Mouse (Mus musculus) CD4-positive, CD25-positive, alpha-beta regulatory T cell, adult 2 months (primary cell): ENCODE results near the gene Smyd3.
"Not testable (repeated sequence)": the region's sequence is repeated elsewhere in the genome, so short reads cannot be mapped to it uniquely, and the experiment has no call there.

Source experiments
- DNase-seq: peaks from one replicate; pipeline ENCODE4 v3.0.0-alpha.2; 2012; ENCODE audit warnings: low read depth, low spot score

Smyd3 gene

DNA sequence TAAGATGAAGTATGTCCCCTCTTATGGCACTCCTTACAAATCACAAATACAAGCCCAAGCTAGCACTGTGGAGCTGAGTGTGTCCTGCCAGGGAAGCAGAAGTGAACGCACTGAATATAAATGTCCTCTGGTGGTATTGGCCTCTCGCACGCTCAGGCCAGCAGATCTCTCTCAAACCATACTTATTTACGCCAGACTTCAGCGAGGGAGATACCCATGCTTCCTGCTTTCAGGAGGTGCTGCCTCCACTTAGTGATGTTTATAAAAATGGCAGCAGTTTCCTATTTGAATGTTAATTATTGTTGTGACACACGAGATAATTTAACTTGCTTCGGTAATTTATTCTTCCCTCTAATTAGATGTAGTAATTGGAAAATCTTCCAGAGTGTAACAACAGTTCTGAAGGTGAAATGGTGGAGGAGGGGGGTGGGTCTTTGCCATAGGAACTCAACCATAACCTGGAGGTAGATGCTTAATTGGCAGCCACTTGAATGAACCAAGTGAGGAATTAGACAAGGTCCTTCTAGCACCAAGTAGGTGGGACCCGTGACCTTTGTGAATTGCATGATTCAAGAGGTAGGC lies 224.0 kb downstream of the Smyd3 start:
- DNase-seq, result no peak

DNA sequence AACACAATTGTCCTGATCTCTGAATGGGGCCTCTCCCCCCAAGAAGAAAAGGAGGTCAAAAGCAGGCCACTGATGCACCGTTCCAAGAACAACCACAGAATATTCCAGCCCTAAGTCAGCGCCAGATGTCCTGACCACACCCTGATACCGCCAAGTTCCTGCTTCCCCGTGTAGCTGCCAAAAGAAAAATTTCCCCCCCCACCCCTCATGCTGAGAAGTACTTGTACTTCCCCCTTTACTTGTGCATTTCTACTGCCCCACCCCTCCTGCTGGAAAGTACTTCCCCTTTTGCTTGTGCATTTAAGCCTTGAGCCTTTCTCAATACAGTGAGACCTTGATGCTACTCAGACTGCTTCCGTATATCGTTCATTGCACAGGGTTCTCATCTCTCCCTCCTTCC lies 227.7 kb downstream of the Smyd3 start:
- DNase-seq, result not testable (repeated sequence)

DNA sequence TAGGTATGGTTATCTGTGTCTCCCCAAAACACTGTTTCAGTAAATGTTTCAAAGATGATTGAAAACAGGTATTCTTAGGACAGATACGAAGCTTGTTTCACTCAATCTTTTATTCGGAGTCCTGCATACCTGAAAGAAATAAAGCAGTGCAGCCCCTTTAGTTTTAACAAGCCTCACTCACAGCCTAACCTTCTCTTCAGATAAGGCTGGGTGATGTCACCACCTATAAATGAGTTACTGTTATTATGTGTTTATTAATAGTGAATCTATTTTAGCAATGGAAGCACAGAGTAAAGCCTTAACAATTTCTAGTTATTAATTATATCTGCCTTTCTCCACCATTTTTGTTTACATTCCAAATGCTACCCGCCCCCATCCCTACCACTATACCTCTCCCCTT lies 228.1 kb downstream of the Smyd3 start:
- no peak for DNase-seq

GRCm38 (mm10) chr1:179286748-179287147 lies 231.1 kb downstream of the Smyd3 start:
- no peak for DNase-seq

DNA sequence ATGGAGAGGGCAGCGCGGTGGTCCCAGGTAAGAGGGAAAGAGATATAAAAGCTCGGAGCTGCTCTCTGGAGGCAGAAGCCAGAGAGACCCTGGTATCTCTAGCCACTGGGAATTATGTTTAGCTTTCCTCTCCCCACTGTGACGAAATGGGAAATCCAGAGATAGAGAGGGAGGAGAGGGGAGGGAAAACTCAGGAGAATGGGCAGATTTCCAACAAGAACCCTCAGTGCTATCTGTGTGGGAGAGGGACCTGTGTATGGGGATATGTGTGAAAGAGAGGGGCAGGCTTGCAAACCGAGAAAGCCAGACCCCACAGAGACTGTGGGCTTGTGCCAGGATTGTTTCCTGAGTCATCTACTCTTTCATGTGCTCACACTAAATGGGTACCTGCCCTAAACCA lies 235.0 kb downstream of the Smyd3 start:
- DNase-seq, result no peak

GRCm38 (mm10) chr1:179281401-179282121 lies 236.3 kb downstream of the Smyd3 start:
- no peak for DNase-seq

DNA sequence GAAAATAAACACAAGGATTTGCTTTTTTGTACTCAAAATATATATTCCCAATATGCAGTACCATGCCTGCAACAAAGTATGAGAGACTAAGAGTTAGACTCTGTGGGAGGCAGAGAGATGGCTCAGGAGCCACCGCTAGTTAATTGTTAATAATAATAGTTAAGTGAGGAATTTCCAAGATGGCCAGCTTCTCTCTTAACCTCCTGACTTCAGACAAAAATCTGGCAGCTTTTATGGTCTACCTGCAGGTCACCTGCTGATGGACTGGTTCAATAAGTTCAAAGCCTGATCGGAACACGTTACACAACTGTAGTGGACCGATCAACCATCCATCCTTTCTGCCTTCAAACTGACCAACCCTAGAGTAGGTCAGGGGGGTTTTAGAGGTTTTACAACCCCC lies 238.7 kb downstream of the Smyd3 start:
- DNase-seq, result no peak

GRCm38 (mm10) chr1:179277346-179277745 lies 240.5 kb downstream of the Smyd3 start:
- no peak for DNase-seq

DNA sequence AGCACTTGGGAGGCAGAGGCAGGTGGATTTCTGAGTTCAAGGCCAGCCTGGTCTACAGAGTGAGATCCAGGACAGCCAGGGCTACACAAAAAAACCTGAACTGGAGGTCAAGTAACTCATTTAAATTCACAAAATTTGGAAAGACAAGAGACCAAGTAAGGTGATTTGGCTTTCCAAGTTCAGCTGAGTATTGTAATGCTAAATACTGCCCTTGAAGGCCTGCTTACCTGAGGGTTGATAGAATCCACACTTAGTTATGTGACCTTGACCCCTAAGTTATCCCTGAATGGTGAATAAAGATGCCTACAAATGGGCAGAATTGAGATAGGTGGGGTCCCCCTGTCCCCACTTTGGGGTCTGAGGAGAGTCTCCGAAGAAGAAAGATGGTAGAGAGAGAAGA lies 241.0 kb downstream of the Smyd3 start:
- no peak for DNase-seq

DNA sequence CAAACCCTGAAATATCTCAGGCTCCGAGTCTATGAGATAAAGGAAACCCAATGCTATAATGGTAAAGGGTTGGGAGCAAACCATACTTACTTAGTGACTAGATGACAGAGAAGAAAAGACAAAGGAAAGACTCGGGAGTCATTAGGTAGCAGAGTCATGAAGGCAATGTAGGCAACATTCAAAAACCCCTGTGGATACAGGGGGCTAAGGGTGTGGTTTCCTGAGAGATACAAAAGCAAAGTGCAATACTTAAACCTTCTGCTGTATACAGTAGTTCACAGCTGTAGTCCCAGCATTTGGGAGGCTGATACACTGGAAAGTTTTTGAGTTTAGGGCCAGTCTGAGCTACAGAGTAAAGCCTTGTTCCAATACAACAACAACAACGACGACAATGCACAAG lies 244.9 kb downstream of the Smyd3 start:
- DNase-seq, result no peak

- DNase-seq, result no peak
Observed at GRCm38 (mm10) chr1:179272351-179272750, 245.5 kb downstream of the Smyd3 start.

GRCm38 (mm10) chr1:179266936-179267335 lies 250.9 kb downstream of the Smyd3 start:
- DNase-seq, result no peak

DNA sequence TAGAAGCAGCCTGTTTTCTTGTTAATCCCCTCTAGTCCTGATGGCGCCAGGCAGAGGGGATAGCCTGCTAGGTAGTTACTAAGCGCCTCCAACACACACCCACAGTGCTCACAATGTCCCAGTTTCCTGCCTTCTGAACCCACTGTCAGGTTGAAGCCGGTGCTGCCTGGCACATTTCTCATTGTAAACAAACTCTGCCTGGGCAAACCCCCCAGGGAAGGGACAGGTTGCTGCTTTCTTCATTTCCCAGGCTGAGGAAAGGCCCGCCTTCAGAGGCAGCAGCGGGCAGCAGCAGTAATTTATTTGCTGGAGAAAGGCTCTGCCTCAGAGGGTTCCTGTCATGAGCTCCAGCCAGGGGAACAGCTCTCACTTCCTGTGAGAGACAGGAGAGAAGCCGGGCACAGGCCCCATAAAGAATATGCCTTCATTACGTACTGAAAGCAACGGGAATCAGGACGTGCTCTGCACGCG lies 256.3 kb downstream of the Smyd3 start:
- DNase-seq, result no peak

DNA sequence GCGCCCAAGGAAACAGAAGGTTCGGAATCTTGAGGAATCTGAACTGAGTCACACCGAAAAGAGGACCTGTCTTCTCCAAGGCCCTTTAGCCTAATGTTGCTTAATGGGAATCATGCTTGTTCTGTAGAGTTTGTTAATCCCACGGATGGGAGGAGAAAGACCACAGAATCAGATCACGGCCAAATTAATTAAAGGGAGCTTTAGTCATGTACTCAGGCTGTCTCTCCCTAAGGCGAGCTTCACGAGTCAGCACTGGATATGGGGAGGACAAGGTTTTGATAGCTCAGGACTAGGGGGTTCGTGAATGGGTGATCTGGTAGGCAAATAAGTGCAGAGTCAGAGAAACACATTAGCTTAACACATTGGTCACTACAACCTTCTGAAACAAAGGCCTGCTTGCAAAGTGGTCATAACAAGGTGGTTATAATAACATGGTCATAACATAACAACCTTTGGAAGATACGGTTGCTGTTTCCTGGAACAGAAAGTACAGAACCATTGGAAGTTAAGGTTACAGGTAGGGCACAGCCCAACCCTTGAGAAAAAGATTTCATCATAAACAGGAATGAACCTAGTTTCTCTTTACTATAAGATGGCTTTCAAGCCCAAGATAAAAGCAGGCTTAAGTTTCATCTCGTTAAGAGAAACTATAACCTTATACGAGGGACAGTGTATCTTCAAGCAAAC lies 261.9 kb downstream of the Smyd3 start:
- DNase-seq, result no peak

DNA sequence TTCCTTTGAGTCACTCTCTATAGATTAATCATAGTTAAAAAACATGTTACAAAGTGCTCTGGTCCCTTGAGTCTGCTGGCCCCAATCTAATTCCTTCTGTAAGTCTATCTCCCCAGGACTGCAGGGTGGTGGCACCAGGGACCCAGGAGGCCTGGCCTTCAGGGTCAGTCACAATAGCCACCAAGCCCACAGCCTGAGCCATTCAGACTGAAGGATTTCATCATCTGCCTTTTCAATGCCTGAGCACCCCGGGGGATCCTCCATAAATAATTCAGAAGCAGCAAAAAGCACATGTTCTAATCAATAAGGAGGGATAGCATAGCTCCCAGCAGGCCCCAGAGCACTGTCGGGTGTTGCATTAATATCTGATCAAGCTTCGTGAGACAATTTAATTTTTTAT lies 263.3 kb downstream of the Smyd3 start:
- no peak for DNase-seq

DNA sequence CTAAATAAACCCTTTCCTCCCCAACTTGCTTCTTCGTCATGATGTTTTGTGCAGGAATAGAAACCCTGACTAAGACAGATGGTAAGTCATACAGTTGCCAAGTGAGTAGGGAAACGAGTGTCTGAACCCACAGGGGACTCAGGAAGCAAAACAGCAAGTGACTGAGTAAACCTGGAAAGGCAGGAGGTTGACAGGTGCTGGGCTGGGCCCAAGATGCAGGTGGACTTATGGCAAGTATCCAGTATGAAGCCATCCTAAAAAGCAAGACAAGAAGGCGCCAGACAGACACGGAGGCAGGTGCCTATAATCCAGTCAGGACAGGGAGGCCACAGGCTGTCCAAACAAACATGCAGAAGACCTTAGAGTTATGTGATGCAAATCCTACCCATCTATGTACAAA lies 265.2 kb downstream of the Smyd3 start:
- no peak for DNase-seq

GRCm38 (mm10) chr1:179250388-179250787 lies 267.5 kb downstream of the Smyd3 start:
- DNase-seq, result no peak

DNA sequence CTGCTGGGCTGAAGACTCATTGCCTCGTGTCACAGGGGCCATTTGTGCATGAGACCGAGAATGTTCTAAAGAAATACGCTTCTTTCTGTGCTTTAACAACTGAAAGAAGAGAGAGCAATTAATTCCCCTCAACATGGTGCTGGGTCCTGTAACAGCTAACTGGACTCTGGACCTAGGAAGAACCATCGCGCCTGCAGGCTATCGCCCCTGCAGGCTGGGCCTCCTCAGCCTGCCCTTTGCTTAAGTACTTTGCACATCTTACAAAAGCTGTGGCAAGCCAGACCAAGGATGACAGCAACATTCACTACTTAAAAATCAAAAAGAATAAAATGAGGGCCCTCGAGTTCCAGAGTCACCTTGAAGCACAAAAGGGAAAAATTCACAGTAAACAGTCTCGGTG lies 274.3 kb downstream of the Smyd3 start:
- no peak for DNase-seq

DNA sequence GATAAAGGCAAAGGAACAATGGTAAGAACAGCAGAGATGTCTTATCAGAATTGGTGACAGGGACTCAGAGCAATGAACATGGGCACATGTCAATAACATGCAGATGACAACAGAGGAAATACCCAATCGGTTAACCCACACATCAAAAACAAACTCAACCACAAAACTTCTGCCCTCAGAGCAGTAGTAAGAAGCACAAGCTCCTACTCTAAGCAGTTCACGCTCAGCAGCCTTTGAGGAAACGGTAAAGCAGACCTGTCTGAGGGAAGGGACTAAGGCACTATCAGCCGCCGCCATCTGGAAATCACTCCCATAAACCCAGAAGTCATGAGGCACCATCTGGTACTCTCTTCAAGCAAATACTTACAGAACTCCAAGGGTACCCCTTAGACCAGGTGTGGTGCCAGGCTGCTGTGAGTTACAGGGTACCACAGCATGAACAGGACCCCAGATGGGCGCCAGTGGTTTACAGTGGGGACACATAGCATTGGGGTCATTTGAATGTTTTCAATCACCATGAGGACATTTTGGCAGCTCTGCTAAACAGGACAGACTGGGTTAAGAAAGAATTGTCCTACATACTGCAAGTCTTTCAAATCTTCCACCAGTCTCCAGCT lies 277.1 kb downstream of the Smyd3 start:
- peak; percentile 64 for DNase-seq

DNA sequence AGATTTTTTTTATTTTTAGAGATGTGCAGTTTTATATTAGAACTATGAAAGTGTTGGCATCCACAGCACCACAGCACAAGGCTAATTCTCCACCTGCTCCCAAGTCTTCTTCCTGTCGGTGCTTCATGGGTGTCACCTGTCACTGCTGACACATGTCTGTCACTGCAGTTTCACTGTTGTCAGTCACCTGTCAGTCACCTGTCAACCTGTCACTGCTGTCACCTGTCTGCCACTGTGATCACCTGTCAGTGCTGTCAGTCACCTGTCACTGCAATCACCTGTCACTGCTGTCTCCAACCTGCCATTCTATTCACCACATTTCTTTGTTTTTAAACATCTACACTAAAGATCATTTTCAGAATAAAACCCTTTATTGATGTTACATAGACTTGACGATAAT lies 279.2 kb downstream of the Smyd3 start:
- DNase-seq, result no peak

DNA sequence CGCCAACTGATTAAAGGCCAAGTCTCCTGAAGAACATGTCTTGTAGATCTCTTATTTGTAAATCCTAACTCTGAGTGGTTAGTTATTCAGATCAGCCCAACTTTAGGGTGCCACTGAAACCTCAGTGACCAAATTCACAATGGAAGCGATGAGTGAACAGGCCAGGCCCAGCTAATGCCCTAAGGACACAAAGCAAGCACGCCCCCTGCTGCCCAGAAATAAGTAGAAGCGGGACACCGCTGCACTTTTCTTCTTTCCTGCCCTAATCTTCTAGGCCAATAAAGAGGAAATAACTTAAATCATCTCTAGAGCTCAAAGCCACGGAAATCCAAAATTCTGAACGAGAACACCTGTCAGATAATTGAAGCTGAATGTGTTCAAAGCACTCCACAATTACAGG lies 279.9 kb downstream of the Smyd3 start:
- DNase-seq, result peak; percentile 23

DNA sequence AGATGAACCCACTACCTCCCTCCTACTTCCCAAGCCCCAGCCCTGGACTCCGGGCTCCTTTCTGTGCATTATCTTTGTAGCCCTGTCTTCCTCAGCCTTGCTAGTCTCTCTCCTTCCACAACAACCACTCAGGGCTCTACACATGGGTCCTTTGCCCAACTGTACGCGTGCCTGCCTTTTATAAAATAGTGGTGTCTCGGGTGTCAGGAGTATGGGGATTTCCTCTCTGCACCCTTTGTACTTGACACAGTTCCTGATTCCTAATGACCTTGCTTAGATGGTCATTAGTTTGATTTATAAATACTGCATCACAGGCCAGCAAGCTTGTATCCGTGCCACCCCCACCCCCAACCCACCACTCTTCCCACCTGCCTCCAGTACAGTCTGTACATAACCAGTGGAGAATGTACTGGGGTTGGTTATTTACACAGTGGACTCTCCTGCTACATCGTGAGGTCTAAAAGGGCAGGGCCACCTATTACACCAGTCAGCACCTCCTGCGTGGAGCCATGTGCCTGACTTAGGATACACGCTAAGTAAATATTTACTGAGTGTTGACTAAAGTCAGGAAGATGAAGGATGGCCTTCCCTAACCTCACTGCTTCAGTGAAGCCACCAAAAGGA lies 281.5 kb downstream of the Smyd3 start:
- no peak for DNase-seq
